Mouse (Mus musculus) cortical plate, adult 2 months (tissue): ENCODE results near the gene Ptprcap. TPM values are rescaled to one million over a fixed set of nuclear protein-coding genes. Genes with fewer than 3 reads are reported as not detected.
A peak's percentile ranks its signal among the peaks of the same experiment; 100 is the strongest.
"Not testable (repeated sequence)": the region's sequence is repeated elsewhere in the genome, so short reads cannot be mapped to it uniquely, and the experiment has no call there.

ENCODE experiments used
- H3K27ac ChIP-seq: fragments of 200-500 bp; 2 replicates; pipeline ENCODE4 v1.5.1; 2012; ENCODE audit warnings: low read length, control low read depth, inconsistent platforms; ENCODE audit not compliant: insufficient read depth
- H3K4me1 ChIP-seq: fragments of 200-500 bp; 2 replicates; pipeline ENCODE4 v1.6.1; 2011; ENCODE audit warnings: low read length; ENCODE audit not compliant: control insufficient read depth, insufficient read depth
- H3K4me3 ChIP-seq: fragments of 200-500 bp; 2 replicates; pipeline ENCODE4 v1.5.1; 2011; ENCODE audit warnings: mild to moderate bottlenecking, low read length, control low read depth; ENCODE audit not compliant: insufficient read depth
- CTCF ChIP-seq: fragments of 200-500 bp; IDR thresholded peaks from 2 replicates; pipeline ENCODE4 v1.5.1; 2011; ENCODE audit warnings: mild to moderate bottlenecking, control low read depth, low read length; ENCODE audit not compliant: insufficient read depth; ENCODE audit errors: extremely low read depth
- POLR2A ChIP-seq: fragments of 200-500 bp; IDR thresholded peaks from 2 replicates; pipeline ENCODE4 v1.6.1; 2011; ENCODE audit warnings: mild to moderate bottlenecking, low read length, control low read depth; ENCODE audit not compliant: insufficient read depth; ENCODE audit errors: extremely low read depth
- polyA plus RNA-seq: library from polyadenylated mRNA; depleted of rRNA; stranded (reverse); fragments of >200 nt; gene quantifications from 2 replicates; pipeline ENCODE4 v1.2.3, GENCODE M21; 2012

The Ptprcap gene
- polyA plus RNA-seq, 1 experiment = 1.6 TPM

DNA sequence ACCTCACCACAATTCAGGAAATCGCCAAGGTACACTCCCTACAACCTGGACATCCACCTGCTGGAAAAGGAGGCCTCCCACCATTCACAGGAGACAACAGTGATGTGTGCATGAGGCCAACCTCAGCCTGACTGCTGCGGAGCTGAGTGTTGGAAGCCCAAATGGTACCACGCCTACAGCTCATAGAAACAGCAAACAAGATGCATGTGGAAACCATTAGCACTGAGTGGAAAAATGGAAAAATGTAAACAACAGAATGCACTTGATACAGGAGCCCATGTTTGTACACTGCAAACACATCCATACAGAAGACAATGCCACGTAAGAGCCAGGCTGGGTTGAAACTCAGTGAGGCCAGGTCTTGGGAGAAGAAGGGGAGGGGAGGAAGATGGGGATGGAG lies 29.0 kb upstream of the Ptprcap start:
- peaks cover 4% of the 10 kb centered on the region; the same call in 1 of the 2 replicates for H3K4me1 ChIP-seq
- no peak overlapping the region for H3K27ac ChIP-seq
- TF ChIP-seq CTCF = no peak
- TF ChIP-seq POLR2A = no peak
- no peak overlapping the region for H3K4me3 ChIP-seq

GRCm38 (mm10) chr19:4125268-4125667 lies 28.1 kb upstream of the Ptprcap start:
- peak overlapping the region; percentile 84 for H3K27ac ChIP-seq
- not testable (repeated sequence) for H3K4me1 ChIP-seq
- H3K4me3 ChIP-seq = peak overlapping the region; percentile 91

- Histone ChIP-seq H3K4me1 (no peaks in the 10 kb centered on the region), H3K4me3 (peak within 1 kb of the TSS; percentile 91), H3K27ac (peak within 1 kb of the TSS; percentile 84)
- TF ChIP-seq POLR2A (0 out of 2 replicates have a peak, but pooled peaks have one; percentile 3), CTCF (peak; percentile 32; the same call in 1 of the 2 replicates)
Measured at GRCm38 (mm10) chr19:4125741-4126696, 27.4 kb upstream of the Ptprcap start, which contains the start of gene Aip. TSS of gene Aip (minus strand) at chr19:4125858.

- TF ChIP-seq CTCF = no peak
- TF ChIP-seq POLR2A = no peak
- Histone ChIP-seq H3K27ac (peak overlapping the region; percentile 41; the same call in 1 of the 2 replicates), H3K4me1 (no peaks in the 10 kb centered on the region), H3K4me3 (peak overlapping the region; percentile 91)
Measured at GRCm38 (mm10) chr19:4126759-4127495, 26.5 kb upstream of the Ptprcap start.

DNA sequence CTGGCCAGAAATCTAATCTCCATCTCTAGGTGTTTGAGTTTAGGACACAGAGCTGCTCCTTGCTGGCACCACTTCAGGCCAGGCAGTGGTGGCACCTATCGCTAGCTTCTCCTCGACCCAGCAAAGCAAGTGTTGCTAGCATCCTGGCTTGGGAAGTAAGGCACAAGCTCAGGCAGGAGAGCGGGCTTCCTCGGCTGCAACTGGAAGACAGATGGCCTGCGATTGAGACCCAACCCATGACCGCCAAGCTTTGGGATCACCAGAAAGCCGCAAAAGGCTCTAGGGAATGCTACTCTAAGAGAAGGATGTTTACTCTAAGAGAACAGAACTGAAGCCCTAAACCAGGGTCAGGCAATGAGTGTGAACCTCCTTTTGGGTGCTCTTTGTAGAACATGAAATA lies 23.9 kb upstream of the Ptprcap start:
- no peak overlapping the region for H3K4me3 ChIP-seq
- no peak overlapping the region for H3K27ac ChIP-seq
- no peaks in the 10 kb centered on the region for H3K4me1 ChIP-seq
- TF ChIP-seq POLR2A (no peak), CTCF (no peak)

GRCm38 (mm10) chr19:4130106-4130505 lies 23.3 kb upstream of the Ptprcap start:
- H3K27ac ChIP-seq = no peak overlapping the region
- H3K4me1 ChIP-seq = no peaks in the 10 kb centered on the region
- no peak overlapping the region for H3K4me3 ChIP-seq
- TF ChIP-seq POLR2A = no peak
- no peak for TF ChIP-seq CTCF

GRCm38 (mm10) chr19:4131075-4131474 lies 22.3 kb upstream of the Ptprcap start:
- peaks cover 1% of the 10 kb centered on the region; the same call in 1 of the 2 replicates for H3K4me1 ChIP-seq
- H3K4me3 ChIP-seq = no peak overlapping the region
- no peak overlapping the region for H3K27ac ChIP-seq
- TF ChIP-seq CTCF (no peak), POLR2A (no peak)

GRCm38 (mm10) chr19:4131768-4132167 lies 21.6 kb upstream of the Ptprcap start:
- H3K27ac ChIP-seq = no peak overlapping the region
- H3K4me3 ChIP-seq = no peak overlapping the region
- peaks cover 1% of the 10 kb centered on the region; the same call in 1 of the 2 replicates for H3K4me1 ChIP-seq
- TF ChIP-seq CTCF (peak; percentile 24; the same call in 1 of the 2 replicates), POLR2A (no peak)

DNA sequence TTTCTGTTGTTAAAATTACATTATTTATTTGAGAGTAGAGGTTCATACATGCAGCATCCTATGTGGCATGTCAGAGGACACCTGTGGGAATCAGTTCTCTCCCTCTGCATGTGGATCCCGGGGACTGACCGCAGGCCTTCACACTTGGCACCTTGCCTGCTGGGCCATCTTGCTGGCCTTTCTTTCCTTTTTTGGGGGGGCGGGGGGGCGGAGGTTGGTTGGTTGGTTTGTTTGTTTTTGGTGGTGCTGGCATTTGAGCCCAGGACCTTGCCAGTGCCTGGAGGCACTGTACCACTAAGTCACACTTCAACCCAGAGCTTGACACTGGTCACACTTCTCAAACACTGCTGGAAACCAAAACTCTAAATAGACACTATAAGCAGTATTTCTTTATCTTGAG lies 19.1 kb upstream of the Ptprcap start:
- Histone ChIP-seq H3K27ac (no peak overlapping the region), H3K4me1 (peaks cover 1% of the 10 kb centered on the region; the same call in 1 of the 2 replicates), H3K4me3 (no peak overlapping the region)
- TF ChIP-seq CTCF = no peak
- TF ChIP-seq POLR2A = no peak

- not testable (repeated sequence) for H3K27ac ChIP-seq
Measured at GRCm38 (mm10) chr19:4135229-4135962, 18.0 kb upstream of the Ptprcap start.

More at GRCm38 (mm10) chr19:4135229-4135962, 18.0 kb upstream of the Ptprcap start:
- not testable (repeated sequence) for H3K4me1 ChIP-seq, H3K4me3 ChIP-seq
